Mouse (Mus musculus) spleen, postnatal 10 days (tissue): Measurements from ENCODE around the gene Kri1.
"Not testable (repeated sequence)": the region's sequence is repeated elsewhere in the genome, so short reads cannot be mapped to it uniquely, and the experiment has no call there.

Experiments
- DNase-seq, 2 experiments: peaks; one replicate each; pipeline ENCODE4 v3.0.0; 2021 to 2022; ENCODE audit warnings: low spot score in 2 of 2

The Kri1 gene

GRCm38 (mm10) chr9:21315421-21315820 is 27.7 kb upstream of the Kri1 start:
- DNase-seq = peak in 1 of 2 experiments; percentile 15

GRCm38 (mm10) chr9:21314367-21315140 is 26.8 kb upstream of the Kri1 start:
- DNase-seq = peak in 1 of 2 experiments; percentile 60

GRCm38 (mm10) chr9:21313394-21313793 is 25.6 kb upstream of the Kri1 start:
- DNase-seq = peak; percentile 91 to 96

- DNase-seq = peak in 1 of 2 experiments; percentile 15
Measured at GRCm38 (mm10) chr9:21312134-21312533, 24.4 kb upstream of the Kri1 start, which contains the start of gene Ap1m2. Ap1m2 (minus strand) TSS chr9:21312337.

GRCm38 (mm10) chr9:21311695-21312094 is 23.9 kb upstream of the Kri1 start:
- no peak for DNase-seq

- DNase-seq = peak in 1 of 2 experiments; percentile 58
Measured at GRCm38 (mm10) chr9:21309150-21309741, 21.5 kb upstream of the Kri1 start.

GRCm38 (mm10) chr9:21305065-21305464 is 17.3 kb upstream of the Kri1 start:
- DNase-seq = no peak

GRCm38 (mm10) chr9:21299014-21299413 is 11.2 kb upstream of the Kri1 start:
- no peak for DNase-seq

GRCm38 (mm10) chr9:21292271-21292670 is 4.5 kb upstream of the Kri1 start:
- DNase-seq = no peak

- DNase-seq = not testable (repeated sequence)
Measured at GRCm38 (mm10) chr9:21291868-21292267, 4.1 kb upstream of the Kri1 start.

- DNase-seq = peak; percentile 100
Measured at GRCm38 (mm10) chr9:21291022-21291787, 3.4 kb upstream of the Kri1 start, which contains the start of gene Cdkn2d. Cdkn2d (minus strand) TSS chr9:21291407.

GRCm38 (mm10) chr9:21290589-21290988 is 2.8 kb upstream of the Kri1 start:
- DNase-seq = no peak

- DNase-seq = no peak
Measured at GRCm38 (mm10) chr9:21289337-21289671, 1.5 kb upstream of the Kri1 start.

- DNase-seq = peak; percentile 54 to 57
Measured at GRCm38 (mm10) chr9:21288404-21289336, 901 bp upstream of the Kri1 start.

GRCm38 (mm10) chr9:21286753-21287152 is 1.0 kb downstream of the Kri1 start:
- DNase-seq = no peak

GRCm38 (mm10) chr9:21283994-21284393 is 3.8 kb downstream of the Kri1 start:
- DNase-seq = no peak

- no peak for DNase-seq
Measured at GRCm38 (mm10) chr9:21283591-21283990, 4.2 kb downstream of the Kri1 start.

GRCm38 (mm10) chr9:21277776-21278175 is 10.0 kb downstream of the Kri1 start:
- DNase-seq = no peak

- DNase-seq = no peak
Measured at GRCm38 (mm10) chr9:21276307-21276706, 11.5 kb downstream of the Kri1 start.

- DNase-seq = no peak
Measured at GRCm38 (mm10) chr9:21275727-21276126, 12.0 kb downstream of the Kri1 start.

- DNase-seq = no peak
Measured at GRCm38 (mm10) chr9:21275013-21275710, 12.6 kb downstream of the Kri1 start.
